Mouse (Mus musculus) left cerebral cortex, postnatal 25 days (tissue): ENCODE results near the gene Slc22a29. TPM values are rescaled to one million over a fixed set of nuclear protein-coding genes. Genes with fewer than 3 reads are reported as not detected.
"Not testable (repeated sequence)": the region's sequence is repeated elsewhere in the genome, so short reads cannot be mapped to it uniquely, and the experiment has no call there.

Source experiments
- DNase-seq, 2 experiments: peaks; one replicate each; pipeline ENCODE4 v3.0.0; 2022; ENCODE audit warnings: low spot score in 2 of 2, mixed read lengths in 1 of 2
- intact Hi-C: fragments of 180-260 bp; cut with DNase I; formaldehyde crosslinking; loops from one replicate; pipeline ENCODE4 v1.15.1; 2025
- total RNA-seq, 2 experiments: library from RNA; stranded (reverse); gene quantifications; 2 replicates each; pipeline ENCODE4 v1.2.3; 2021

Slc22a29 gene
- total RNA-seq, result not detected

DNA sequence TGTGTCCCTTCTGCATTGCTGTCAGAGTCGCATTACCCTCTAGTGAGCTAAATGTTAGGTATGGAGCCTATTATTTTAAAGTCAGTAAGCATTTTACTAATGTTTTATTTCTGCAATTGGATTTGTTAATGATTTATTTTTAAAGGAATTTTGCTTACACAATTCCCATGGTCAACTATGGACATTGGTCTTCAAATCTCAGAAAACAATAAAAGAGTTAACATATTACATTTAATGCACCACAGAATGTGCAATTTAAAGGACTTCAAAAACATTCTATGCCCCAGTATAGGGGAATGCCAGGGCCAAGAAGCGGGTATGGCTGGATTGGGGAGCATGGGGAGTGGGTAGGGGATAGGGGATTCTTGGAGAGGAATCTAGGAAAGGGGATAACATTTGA is at the start of gene Slc22a29:
Gene Slc22a29, minus strand, starts transcription at position 101 of the 400 bp plus-strand sequence.
- DNase-seq, result no peak
- intact Hi-C loops, result no loop called here

- intact Hi-C loops, result no loop called here
- no peak for DNase-seq
These were observed 46.6 kb upstream of the Slc22a29 start for GRCm38 (mm10) chr19:8265324-8265723.

- intact Hi-C loops, result no loop called here
These were observed 34.0 kb upstream of the Slc22a29 start for GRCm38 (mm10) chr19:8252705-8253037.

DNA sequence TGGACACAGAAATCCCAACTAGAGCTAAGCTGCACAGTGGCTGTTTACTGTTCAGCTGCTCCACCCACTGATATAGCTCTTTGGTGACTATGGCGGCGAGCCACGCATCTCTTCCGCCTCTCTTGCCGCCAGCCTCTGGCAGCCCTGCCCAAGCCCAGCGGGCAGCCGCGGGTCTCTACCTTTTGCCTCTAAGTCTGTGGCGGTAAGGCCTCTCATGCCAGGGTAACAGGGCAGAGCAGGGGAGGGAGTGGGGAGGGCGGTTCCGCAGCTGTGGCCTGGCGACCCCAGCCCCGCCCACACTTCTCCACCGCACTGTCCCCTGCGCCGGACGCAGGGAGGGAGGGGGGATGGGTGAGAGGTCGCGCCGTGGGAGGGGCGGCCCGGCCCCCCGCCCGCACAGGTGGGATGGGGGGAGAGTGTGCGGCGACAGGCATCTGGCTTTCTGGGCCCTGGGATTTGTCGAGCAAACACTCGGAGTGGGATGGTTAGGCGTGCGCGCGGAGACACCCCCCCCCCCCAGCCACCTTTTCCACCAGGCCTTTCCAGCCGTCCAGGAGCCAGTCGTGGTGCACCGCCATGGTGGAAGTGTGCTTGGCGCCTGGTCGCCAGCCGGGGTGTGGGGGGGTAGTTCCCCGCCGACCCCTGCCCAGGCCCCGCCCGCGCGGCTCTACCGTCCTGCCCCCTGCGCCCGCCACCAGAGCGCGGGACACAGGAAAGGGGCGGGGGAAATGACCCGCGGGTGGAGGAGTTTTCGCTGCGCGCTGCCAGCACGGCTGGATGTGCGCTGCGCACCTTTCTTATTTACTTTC is 33.4 kb upstream of the Slc22a29 start:
- intact Hi-C loops, result no loop called here
- DNase-seq, result peak in 1 of 2 experiments; percentile 13

More at GRCm38 (mm10) chr19:8252705-8253037, 34.0 kb upstream of the Slc22a29 start:
- no peak for DNase-seq

GRCm38 (mm10) chr19:8228916-8229315 is 10.2 kb upstream of the Slc22a29 start:
- DNase-seq, result no peak
- intact Hi-C loops, result no loop called here

- intact Hi-C loops, result no loop called here
These were observed 69.7 kb downstream of the Slc22a29 start for GRCm38 (mm10) chr19:8148787-8149523.

GRCm38 (mm10) chr19:8142716-8143115 is 76.0 kb downstream of the Slc22a29 start:
- intact Hi-C loops, result not testable (repeated sequence)

More at GRCm38 (mm10) chr19:8148787-8149523, 69.7 kb downstream of the Slc22a29 start:
- DNase-seq, result no peak

DNA sequence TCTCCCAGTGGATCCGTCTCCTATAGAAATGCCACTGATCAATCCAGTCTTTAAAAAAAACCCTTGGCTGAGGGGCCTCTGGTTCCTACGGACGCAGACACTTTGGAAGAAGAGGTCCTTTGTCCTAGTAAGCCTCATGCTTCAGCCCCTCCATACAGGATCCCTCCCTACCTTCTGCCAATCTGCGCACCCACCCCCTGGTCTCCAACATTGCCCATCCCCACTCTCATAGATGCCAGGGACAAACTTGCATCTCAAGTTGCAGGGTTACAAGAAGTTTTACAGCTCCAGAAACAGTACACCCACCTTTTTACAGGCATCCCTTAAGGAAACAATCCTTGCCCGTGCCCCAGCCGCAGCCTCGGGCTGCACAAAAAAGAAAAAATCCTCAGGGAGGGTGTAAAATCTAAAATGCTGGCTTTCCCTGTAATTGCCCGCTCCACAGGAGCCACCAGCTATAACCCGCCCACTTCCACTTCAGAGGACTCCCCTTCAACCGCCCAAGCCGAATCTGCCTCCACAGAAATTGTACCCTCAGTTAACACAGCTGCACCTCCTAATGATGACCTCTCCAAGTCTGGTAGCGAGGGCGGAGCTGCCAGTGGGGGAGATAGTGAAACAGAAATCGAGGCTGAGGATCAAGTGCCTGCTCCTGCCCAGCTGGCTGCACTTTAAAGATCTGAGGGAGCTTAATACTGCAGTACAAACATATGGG is 84.4 kb downstream of the Slc22a29 start:
- intact Hi-C loops, result not testable (repeated sequence)

More at GRCm38 (mm10) chr19:8142716-8143115, 76.0 kb downstream of the Slc22a29 start:
- not testable (repeated sequence) for DNase-seq

DNA sequence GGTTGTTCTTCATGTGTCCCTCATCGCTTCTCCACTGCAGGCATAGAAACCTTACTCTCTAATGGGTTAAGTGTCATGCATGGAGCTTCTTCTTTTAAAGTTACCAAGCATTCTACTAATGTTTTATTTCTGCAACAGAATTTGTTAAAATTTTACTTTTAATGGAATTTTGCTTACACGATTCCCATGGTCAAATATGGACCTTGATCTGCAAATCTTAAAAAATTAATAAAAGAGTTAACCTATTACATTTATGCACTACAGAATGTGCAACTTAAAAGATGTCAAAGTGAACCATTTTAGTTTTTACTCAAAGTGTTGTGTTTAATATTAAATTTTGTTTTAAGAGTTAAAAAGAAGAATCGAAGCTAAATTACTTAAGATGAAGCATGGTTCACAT is 86.8 kb downstream of the Slc22a29 start, which contains the start of gene Slc22a28:
Gene Slc22a28, minus strand, starts transcription at position 102 of the 400 bp plus-strand sequence.
- intact Hi-C loops, DNase-seq: not testable (repeated sequence)

More for the DNA sequence above, 84.4 kb downstream of the Slc22a29 start:
- not testable (repeated sequence) for DNase-seq

Other genes with a start within 250 kb of the Slc22a29 start
- gene Slc22a28, start 86.9 kb downstream of the Slc22a29 start, total RNA-seq, result not detected
- gene Slc22a30, start 186.2 kb upstream of the Slc22a29 start, total RNA-seq, result not detected